Mouse (Mus musculus): Measurements from ENCODE around the gene Rprd1b.

GRCm38 (mm10) chr2:158009373-158009772, 18.9 kb upstream of the Rprd1b start:
- TF ChIP-seq CTCF (conservative IDR thresholded peaks at IDR 0.05; ENCODE audit: insufficient read depth, insufficient read length, low read depth, low read length): no peak
- TF ChIP-seq POLR2A (IDR thresholded peaks at IDR 0.05; ENCODE audit: low read depth, low read length): no peak

All from kidney, adult 2 months (tissue).